Mouse (Mus musculus): ENCODE data around the gene Crcp.

The Crcp gene

GRCm38 (mm10) chr5:130059413-130060328, 30.6 kb downstream of the Crcp start:
- DNase-seq (ENCODE audit: low spot score in 2 of 2), result no peak

GRCm38 (mm10) chr5:130060329-130060665, 31.2 kb downstream of the Crcp start:
- no peak for DNase-seq (ENCODE audit: low spot score in 2 of 2)

GRCm38 (mm10) chr5:130062096-130062495, 33.0 kb downstream of the Crcp start:
- DNase-seq (ENCODE audit: low spot score in 2 of 2), result no peak

GRCm38 (mm10) chr5:130063760-130064159, 34.7 kb downstream of the Crcp start:
- no peak for DNase-seq (ENCODE audit: low spot score in 2 of 2)

GRCm38 (mm10) chr5:130065579-130065978, 36.5 kb downstream of the Crcp start:
- DNase-seq (ENCODE audit: low spot score in 2 of 2), result no peak

GRCm38 (mm10) chr5:130067841-130068264, 38.8 kb downstream of the Crcp start:
- DNase-seq (ENCODE audit: low spot score in 2 of 2), result no peak

GRCm38 (mm10) chr5:130073026-130073425, 43.9 kb downstream of the Crcp start, which contains the start of gene Tpst1:
Tpst1 (plus strand) TSS chr5:130073326.
- no peak for DNase-seq (ENCODE audit: low spot score in 2 of 2)

- DNase-seq (ENCODE audit: low spot score in 2 of 2), result no peak
These were observed 45.4 kb downstream of the Crcp start for GRCm38 (mm10) chr5:130074491-130074890.

- no peak for DNase-seq (ENCODE audit: low spot score in 2 of 2)
These were observed 47.3 kb downstream of the Crcp start for GRCm38 (mm10) chr5:130076396-130076795.

GRCm38 (mm10) chr5:130078096-130078833, 49.2 kb downstream of the Crcp start:
- no peak for DNase-seq (ENCODE audit: low spot score in 2 of 2)

- no peak for DNase-seq (ENCODE audit: low spot score in 2 of 2)
These were observed 49.7 kb downstream of the Crcp start for GRCm38 (mm10) chr5:130078834-130079156.

GRCm38 (mm10) chr5:130079202-130080050, 50.3 kb downstream of the Crcp start:
- peak; percentile 85 to 93 for DNase-seq (ENCODE audit: low spot score in 2 of 2)

- DNase-seq (ENCODE audit: low spot score in 2 of 2), result no peak
These were observed 51.1 kb downstream of the Crcp start for GRCm38 (mm10) chr5:130080051-130080681.

GRCm38 (mm10) chr5:130081181-130081881, 52.2 kb downstream of the Crcp start:
- no peak for DNase-seq (ENCODE audit: low spot score in 2 of 2)

GRCm38 (mm10) chr5:130082431-130082830, 53.3 kb downstream of the Crcp start:
- no peak for DNase-seq (ENCODE audit: low spot score in 2 of 2)

GRCm38 (mm10) chr5:130084271-130084670, 55.2 kb downstream of the Crcp start:
- DNase-seq (ENCODE audit: low spot score in 2 of 2), result no peak

GRCm38 (mm10) chr5:130088008-130088407, 58.9 kb downstream of the Crcp start:
- no peak for DNase-seq (ENCODE audit: low spot score in 2 of 2)

- DNase-seq (ENCODE audit: low spot score in 2 of 2), result no peak
These were observed 59.5 kb downstream of the Crcp start for GRCm38 (mm10) chr5:130088612-130089011.

- no peak for DNase-seq (ENCODE audit: low spot score in 2 of 2)
These were observed 60.1 kb downstream of the Crcp start for GRCm38 (mm10) chr5:130089177-130089576.

- DNase-seq (ENCODE audit: low spot score in 2 of 2), result no peak
These were observed 60.7 kb downstream of the Crcp start for GRCm38 (mm10) chr5:130089626-130090393.
